12 mouse cellular contexts compared by ENCODE assay signal in genomic region chrX:157730622-157731341, GRCm38 (mm10). TPM values are rescaled to one million over a fixed set of nuclear protein-coding genes. Genes with fewer than 3 reads are reported as not detected.
DNase-seq lines count a peak whose midpoint lies in the region; ATAC-seq and TF ChIP-seq lines count a peak whose summit lies in the region.
"Had no signal": no experiment of that assay in that cellular context is flagged by ENCODE, and none has a peak within 500 bp of the region (broad histone marks: within the 10 kb centered on the region; RNA-seq: fewer than 3 reads in every experiment).

No protein-coding gene starts in this region.

- no peaks in the 10 kb centered on the region for H3K36me3 ChIP-seq in hindbrain, embryonic 15.5 days
- H3K36me3 ChIP-seq in hindbrain, embryonic 13.5 days = no peaks in the 10 kb centered on the region
- H3K36me3 ChIP-seq in forebrain, embryonic 15.5 days = no peaks in the 10 kb centered on the region
- no peaks in the 10 kb centered on the region for H3K36me3 ChIP-seq in stomach, postnatal 0 days (ENCODE audit: control insufficient read depth, insufficient read depth, low read length)
- H3K36me3 ChIP-seq: embryonic facial prominence, embryonic 12.5 days; limb, embryonic 15.5 days had no signal

- no peak overlapping the region for H3K4me3 ChIP-seq in hindbrain, embryonic 15.5 days
- H3K4me3 ChIP-seq in hindbrain, embryonic 13.5 days = no peak overlapping the region
- no peak overlapping the region for H3K4me3 ChIP-seq in forebrain, embryonic 15.5 days
- H3K4me3 ChIP-seq in stomach, postnatal 0 days (ENCODE audit: low read depth, low read length) = no peak overlapping the region
- H3K4me3 ChIP-seq: embryonic facial prominence, embryonic 12.5 days; limb, embryonic 15.5 days had no signal

- peak; percentile 13 to 49 for DNase-seq in left cerebral cortex, adult 8-10 months (ENCODE audit: low spot score in 2 of 2)
- peak; percentile 14 for DNase-seq in right cerebral cortex, postnatal 14 days
- DNase-seq in heart, postnatal 36 days = no peak
- DNase-seq in stomach, postnatal 0 days (ENCODE audit: low spot score) = no peak
- DNase-seq in kidney, postnatal 10 days = no peak

- no peaks in the 10 kb centered on the region for H3K27me3 ChIP-seq in hindbrain, embryonic 15.5 days
- 0 out of 2 replicates have a peak, but pooled peaks cover 4% of the 10 kb centered on the region for H3K27me3 ChIP-seq in hindbrain, embryonic 13.5 days
- no peaks in the 10 kb centered on the region for H3K27me3 ChIP-seq in forebrain, embryonic 15.5 days
- no peaks in the 10 kb centered on the region for H3K27me3 ChIP-seq in stomach, postnatal 0 days (ENCODE audit: control insufficient read depth, insufficient read depth, low read length)
- H3K27me3 ChIP-seq: CH12.LX had no signal

- H3K27ac ChIP-seq in hindbrain, embryonic 15.5 days (replicated peaks) = no peak overlapping the region
- H3K27ac ChIP-seq in hindbrain, embryonic 13.5 days = no peak overlapping the region
- H3K27ac ChIP-seq in forebrain, embryonic 15.5 days (replicated peaks) = no peak overlapping the region
- no peak overlapping the region for H3K27ac ChIP-seq in stomach, postnatal 0 days (replicated peaks)
- H3K27ac ChIP-seq: embryonic facial prominence, embryonic 12.5 days; limb, embryonic 15.5 days had no signal

- WGBS in hindbrain, embryonic 15.5 days = 38% methylated on average over 7 of the region's 7 CpGs
- WGBS in hindbrain, embryonic 13.5 days = 31% methylated on average over 7 of the region's 7 CpGs
- 30% methylated on average over 7 of the region's 7 CpGs for whole genome bisulfite sequencing in forebrain, embryonic 15.5 days
- WGBS in stomach, postnatal 0 days = 47% methylated on average over 7 of the region's 7 CpGs

- no peak overlapping the region for H3K9ac ChIP-seq in hindbrain, embryonic 15.5 days
- H3K9ac ChIP-seq in hindbrain, embryonic 13.5 days = no peak overlapping the region
- H3K9ac ChIP-seq in forebrain, embryonic 15.5 days (replicated peaks) = no peak overlapping the region
- no peak overlapping the region for H3K9ac ChIP-seq in stomach, postnatal 0 days (ENCODE audit: low read length)
- H3K9ac ChIP-seq: embryonic facial prominence, embryonic 12.5 days; limb, embryonic 15.5 days had no signal

- H3K4me1 ChIP-seq in hindbrain, embryonic 15.5 days (replicated peaks) = no peaks in the 10 kb centered on the region
- H3K4me1 ChIP-seq in hindbrain, embryonic 13.5 days (replicated peaks) = peaks cover 4% of the 10 kb centered on the region; the same call in 1 of the 2 replicates
- no peaks in the 10 kb centered on the region for H3K4me1 ChIP-seq in forebrain, embryonic 15.5 days
- no peaks in the 10 kb centered on the region for H3K4me1 ChIP-seq in stomach, postnatal 0 days (replicated peaks; ENCODE audit: control insufficient read depth, insufficient read depth)
- H3K4me1 ChIP-seq: embryonic facial prominence, embryonic 12.5 days; limb, embryonic 15.5 days had no signal

- no peak overlapping the region for H3K4me2 ChIP-seq in hindbrain, embryonic 15.5 days
- H3K4me2 ChIP-seq in hindbrain, embryonic 13.5 days = no peak overlapping the region
- H3K4me2 ChIP-seq in forebrain, embryonic 15.5 days (replicated peaks) = no peak overlapping the region
- no peak overlapping the region for H3K4me2 ChIP-seq in stomach, postnatal 0 days (replicated peaks; ENCODE audit: low read depth)
- H3K4me2 ChIP-seq: limb, embryonic 15.5 days had no signal

- peak; percentile 56; the same call in 1 of the 2 replicates for ATAC-seq in hindbrain, embryonic 15.5 days (ENCODE audit: low FRiP score, low read depth)
- ATAC-seq in hindbrain, embryonic 13.5 days (ENCODE audit: low FRiP score) = no peak
- ATAC-seq in forebrain, embryonic 15.5 days (replicated peaks) = 0 out of 2 replicates have a peak, but pooled peaks have one; percentile 18
- no peak for ATAC-seq in stomach, postnatal 0 days (ENCODE audit: low FRiP score, low TSS enrichment)

- no peak for TF ChIP-seq EP300 in stomach, postnatal 0 days (optimal IDR thresholded peaks at IDR 0.05)

- TF ChIP-seq CTCF in stomach, postnatal 0 days (IDR thresholded peaks at IDR 0.05; ENCODE audit: low read depth) = no peak

- H3K9me3 ChIP-seq in hindbrain, embryonic 15.5 days = no peaks in the 10 kb centered on the region
- no peaks in the 10 kb centered on the region for H3K9me3 ChIP-seq in hindbrain, embryonic 13.5 days
- no peaks in the 10 kb centered on the region for H3K9me3 ChIP-seq in forebrain, embryonic 15.5 days
- no peaks in the 10 kb centered on the region for H3K9me3 ChIP-seq in stomach, postnatal 0 days (ENCODE audit: control insufficient read depth, low read length)
- H3K9me3 ChIP-seq: embryonic facial prominence, embryonic 12.5 days; limb, embryonic 15.5 days had no signal

- intact Hi-C loops in heart, postnatal 36 days (cut with DNase I) = loop anchor here (5.0 kb wide), 1 partner anchor 1192 kb away; no protein-coding TSS in a partner anchor

RNA-seq across cellular contexts. Expression of gene Smpx, which starts 32.1 kb away (rescaled TPM):
- 0.14 and 0.43 TPM in 2 replicates for polyA plus RNA-seq in hindbrain, embryonic 15.5 days (2015; fragmentation: Nextera tagmentation; extraction: Ambion mirVana)
- 0.64 and 1.5 TPM in 2 replicates for polyA plus RNA-seq in hindbrain, embryonic 13.5 days (2015; fragmentation: Nextera tagmentation; extraction: Ambion mirVana)
- 0.19 TPM in 1 of 2 replicates, not detected in the other for polyA plus RNA-seq in forebrain, embryonic 15.5 days (2015; fragmentation: Nextera tagmentation; extraction: Ambion mirVana)
- total RNA-seq in left cerebral cortex, adult 8-10 months (2022) = not detected
- total RNA-seq in heart, postnatal 36 days (2021) = 100 to 1,000 TPM; 397 to 411 TPM
- polyA plus RNA-seq in stomach, postnatal 0 days (2015; fragmentation: Nextera tagmentation; extraction: Ambion mirVana) = 22.7 and 23.6 TPM in 2 replicates
- total RNA-seq: CH12.LX; monocyte, adult 5-6 weeks had no signal

Comparison
In these comparisons a context has a peak if more than half of its experiments do, and no peak if none do; other contexts are left out.
1. ATAC-seq: peak in hindbrain, embryonic 15.5 days (single experiment) and forebrain, embryonic 15.5 days (single experiment); none in hindbrain, embryonic 13.5 days (single experiment) and stomach, postnatal 0 days (single experiment).
2. DNase-seq: peak in left cerebral cortex, adult 8-10 months (2 of 2) and right cerebral cortex, postnatal 14 days (single experiment); none in heart, postnatal 36 days (0 of 2), stomach, postnatal 0 days (single experiment) and kidney, postnatal 10 days (single experiment).